Mouse (Mus musculus) liver, adult (tissue): ENCODE results near the gene Olfr1061.
"Not testable (repeated sequence)": the region's sequence is repeated elsewhere in the genome, so short reads cannot be mapped to it uniquely, and the experiment has no call there.

ENCODE experiments used
- GATA4 ChIP-seq: IDR thresholded peaks from 2 replicates; pipeline ENCODE4 v1.6.1; 2014; ENCODE audit warnings: mild to moderate bottlenecking, low read length; ENCODE audit not compliant: insufficient replicate concordance

Olfr1061 gene

DNA sequence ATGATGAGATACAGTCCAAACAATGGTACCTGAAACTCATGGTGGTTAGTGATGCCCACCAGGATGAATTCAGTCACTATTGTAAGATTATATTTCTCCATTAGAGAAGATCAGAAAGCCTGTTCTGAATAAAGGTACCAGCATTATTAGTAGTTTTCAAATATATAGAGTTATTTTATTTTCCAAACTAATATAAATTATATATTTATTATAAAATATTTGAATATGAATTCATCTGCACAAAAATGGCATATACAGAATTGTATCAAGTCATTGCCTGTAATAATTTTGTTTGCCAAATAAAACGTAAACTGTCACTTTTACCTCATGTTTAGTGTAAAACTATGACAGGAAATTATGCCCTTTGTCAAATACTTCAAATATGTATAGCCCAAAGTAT lies at the start of gene Olfr1061:
TSS of gene Olfr1061 (minus strand) at position 101 of the 400 bp plus-strand sequence.
- no peak for TF ChIP-seq GATA4

DNA sequence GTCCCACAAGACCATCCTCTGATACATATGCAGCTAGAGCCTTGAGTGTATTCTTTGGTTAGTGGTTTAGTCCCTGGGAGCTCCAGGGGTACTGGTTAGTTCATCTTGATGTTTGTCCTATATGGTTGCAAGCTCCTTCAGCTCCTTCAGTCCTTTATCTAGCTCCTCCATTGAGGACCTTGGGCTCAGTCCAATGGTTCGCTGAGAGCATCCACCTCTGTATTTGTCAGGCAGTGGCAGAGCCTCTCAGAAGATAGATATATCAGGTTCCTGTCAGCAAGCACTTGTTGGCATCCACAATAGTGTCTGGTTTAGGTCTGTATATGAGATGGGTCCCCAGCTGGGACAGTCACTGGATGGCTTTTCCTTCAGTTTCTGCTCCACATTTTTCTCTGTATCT lies 46.6 kb upstream of the Olfr1061 start:
- no peak for TF ChIP-seq GATA4

- no peak for TF ChIP-seq GATA4
These were observed 42.3 kb upstream of the Olfr1061 start, which contains the start of gene Olfr1066 for GRCm38 (mm10) chr2:86456169-86456568. TSS of gene Olfr1066 (minus strand) at chr2:86456269.

- not testable (repeated sequence) for TF ChIP-seq GATA4
These were observed 36.6 kb upstream of the Olfr1061 start, which contains the start of gene Olfr1065 for GRCm38 (mm10) chr2:86450491-86450890. TSS of gene Olfr1065 (minus strand) at chr2:86450591.

DNA sequence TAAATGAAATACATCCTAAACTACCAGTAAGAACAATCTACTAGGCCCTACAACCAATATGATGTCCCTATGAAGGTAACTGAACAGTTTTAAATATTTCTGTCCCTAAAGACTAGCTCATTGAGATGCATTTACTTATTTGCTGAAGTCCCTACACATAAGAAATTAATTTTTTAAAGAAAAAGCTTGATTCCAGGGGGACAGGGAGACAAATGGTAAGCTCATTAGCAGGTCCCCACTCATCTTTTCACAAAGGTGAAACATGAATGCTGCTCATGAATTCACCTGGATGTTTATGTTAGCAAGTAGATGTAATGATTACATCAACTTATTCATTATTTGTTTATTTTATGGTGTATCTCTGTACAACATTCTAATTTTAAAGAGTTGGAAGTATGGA lies 12.8 kb upstream of the Olfr1061 start, which contains the start of gene Olfr1062:
TSS of gene Olfr1062 (minus strand) at position 101 of the 400 bp plus-strand sequence.
- not testable (repeated sequence) for TF ChIP-seq GATA4

DNA sequence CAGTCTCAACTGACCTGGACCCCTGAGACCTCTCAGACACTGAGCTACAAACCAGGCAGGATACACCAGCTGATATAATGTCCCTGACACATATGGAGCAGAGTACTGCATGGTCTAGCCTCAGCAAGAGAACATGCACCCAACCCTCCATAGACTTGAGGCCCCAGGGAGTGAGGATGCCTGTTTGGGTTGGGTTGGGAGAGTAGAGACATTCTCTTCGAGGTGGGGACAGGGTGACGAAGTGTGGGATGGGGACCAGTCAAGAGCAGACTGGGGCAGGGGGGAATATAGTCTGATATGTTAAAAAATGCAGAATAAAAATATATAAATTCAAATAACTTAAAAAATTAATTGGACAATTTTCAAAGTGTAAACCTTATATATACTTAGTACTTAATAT lies 18.7 kb downstream of the Olfr1061 start:
- no peak for TF ChIP-seq GATA4

- TF ChIP-seq GATA4 = not testable (repeated sequence)
These were observed 25.4 kb downstream of the Olfr1061 start, which contains the start of gene Olfr1058 for GRCm38 (mm10) chr2:86388461-86388860. TSS of gene Olfr1058 (minus strand) at chr2:86388561.

DNA sequence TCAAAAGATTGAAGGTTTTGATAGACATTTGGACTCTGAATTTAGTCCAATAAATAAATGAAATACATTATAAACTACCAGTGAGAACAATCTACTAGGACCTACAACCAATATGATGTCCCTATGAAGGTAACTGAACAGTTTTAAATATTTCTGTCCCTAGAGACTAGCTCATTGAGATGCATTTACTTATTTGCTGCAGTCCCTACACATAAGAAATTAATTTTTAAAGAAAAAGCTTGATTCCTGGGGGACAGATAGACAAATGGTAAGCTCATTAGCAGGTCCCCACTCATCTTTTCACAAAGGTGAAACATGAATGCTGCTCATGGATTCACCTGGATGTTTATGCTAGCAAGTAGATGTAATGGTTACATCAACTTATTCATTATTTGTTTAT lies 35.6 kb downstream of the Olfr1061 start, which contains the start of gene Olfr1057:
TSS of gene Olfr1057 (minus strand) at position 101 of the 400 bp plus-strand sequence.
- TF ChIP-seq GATA4 = no peak
